Mouse (Mus musculus): ENCODE measurements at regions not wholly inside any gene's neighbourhood (a gene's known extent, or its start where the extent isn't known, plus 50 kb on each side); places are given as distances from the start of the nearest gene placed in this dataset.
"Not testable (repeated sequence)": the region's sequence is repeated elsewhere in the genome, so short reads cannot be mapped to it uniquely, and the experiment has no call there.

DNA sequence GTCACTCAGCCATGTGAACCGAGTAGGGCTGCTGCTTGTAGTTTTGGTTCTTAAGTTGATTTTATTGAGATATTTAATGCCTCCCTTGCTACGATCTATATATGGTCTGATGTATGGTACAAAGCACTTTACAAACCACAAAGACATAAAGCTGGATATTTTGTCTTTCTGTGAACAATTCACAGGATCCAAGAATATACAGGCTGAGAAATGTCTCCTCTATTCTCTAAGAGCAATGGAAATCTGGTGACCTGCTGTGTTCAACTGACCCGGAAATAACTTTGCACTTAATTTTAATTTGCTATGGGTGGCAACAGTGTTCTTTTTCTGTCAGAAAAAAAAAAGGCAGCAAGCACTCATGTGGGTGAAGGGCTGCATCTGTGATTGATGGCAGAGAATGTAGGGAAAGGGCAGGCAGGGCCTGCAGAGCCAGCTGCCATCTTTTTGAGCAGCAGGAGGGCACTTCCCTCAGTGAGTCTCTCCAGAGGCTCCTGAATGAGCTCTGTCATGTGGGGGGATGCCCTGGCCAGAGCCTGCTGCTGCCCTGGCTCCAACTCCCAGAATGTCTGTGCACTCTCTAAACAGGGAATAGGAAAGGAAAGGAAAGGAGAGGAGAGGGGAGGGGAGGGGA lies 192.2 kb upstream of the Myt1l start:
- ATAC-seq (ENCODE audit: low FRiP score, low read depth): no peak
- 48% methylated on average over 3 of the region's 3 CpGs for WGBS
- Histone ChIP-seq H3K4me3 (no peak overlapping the region), H3K36me3 (no peaks in the 10 kb centered on the region), H3K9ac (replicated peaks) (no peak overlapping the region), H3K27ac (replicated peaks) (peak overlapping the region; percentile 47; the same call in 1 of the 2 replicates), H3K27me3 (no peaks in the 10 kb centered on the region), H3K9me3 (no peaks in the 10 kb centered on the region), H3K4me2 (replicated peaks) (no peak overlapping the region), H3K4me1 (0 out of 2 replicates have a peak, but pooled peaks cover 2% of the 10 kb centered on the region)

DNA sequence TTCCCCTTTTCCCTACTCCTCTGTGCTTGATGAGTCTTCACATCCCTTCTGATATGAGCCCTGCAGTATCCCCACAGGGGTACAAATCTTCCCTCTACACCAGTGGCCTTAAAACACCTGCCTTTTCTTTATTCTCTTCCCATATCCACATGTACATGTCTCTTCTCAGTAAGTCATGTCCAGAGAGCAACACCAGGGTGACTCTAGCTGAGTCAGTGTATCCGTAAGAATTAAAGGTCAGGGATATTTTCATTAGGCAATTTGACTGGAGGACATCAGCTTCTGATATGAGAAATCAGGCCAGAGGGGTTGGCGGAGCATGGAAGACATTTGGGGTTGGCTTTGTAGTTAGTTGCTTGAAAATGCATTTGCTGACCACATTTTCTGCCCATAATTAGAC lies 190.8 kb upstream of the Myt1l start:
- no peaks in the 10 kb centered on the region for H3K9me3 ChIP-seq
- ATAC-seq (ENCODE audit: low FRiP score, low read depth): no peak

GRCm38 (mm10) chr12:29341388-29341995 lies 186.7 kb upstream of the Myt1l start:
- 62% methylated on average over 7 of the region's 7 CpGs for WGBS
- H3K9me3 ChIP-seq: no peaks in the 10 kb centered on the region
- H3K4me3 ChIP-seq: no peak overlapping the region
- no peak overlapping the region for H3K4me2 ChIP-seq (replicated peaks)
- H3K27ac ChIP-seq (replicated peaks): no peak overlapping the region
- peaks cover 11% of the 10 kb centered on the region for H3K4me1 ChIP-seq
- no peaks in the 10 kb centered on the region for H3K36me3 ChIP-seq
- H3K9ac ChIP-seq (replicated peaks): no peak overlapping the region
- H3K27me3 ChIP-seq: no peaks in the 10 kb centered on the region
- no peak for ATAC-seq (ENCODE audit: low FRiP score, low read depth)

More for the DNA sequence above, 190.8 kb upstream of the Myt1l start:
- WGBS: 91% methylated on average over 2 of the region's 2 CpGs
- Histone ChIP-seq H3K9ac (replicated peaks) (no peak overlapping the region), H3K4me1 (0 out of 2 replicates have a peak, but pooled peaks cover 2% of the 10 kb centered on the region), H3K4me3 (no peak overlapping the region), H3K27ac (replicated peaks) (no peak overlapping the region), H3K27me3 (no peaks in the 10 kb centered on the region), H3K4me2 (replicated peaks) (no peak overlapping the region), H3K36me3 (no peaks in the 10 kb centered on the region)

- Histone ChIP-seq H3K27ac (replicated peaks) (0 out of 2 replicates have a peak overlapping the region, but pooled peaks have one; percentile 8), H3K4me3 (no peak overlapping the region), H3K4me1 (peaks cover 11% of the 10 kb centered on the region), H3K4me2 (replicated peaks) (no peak overlapping the region), H3K9ac (replicated peaks) (no peak overlapping the region), H3K36me3 (no peaks in the 10 kb centered on the region), H3K9me3 (no peaks in the 10 kb centered on the region), H3K27me3 (no peaks in the 10 kb centered on the region)
- no peak for ATAC-seq (ENCODE audit: low FRiP score, low read depth)
- 74% methylated on average over 12 of the region's 12 CpGs for WGBS
These were observed 184.9 kb upstream of the Myt1l start for GRCm38 (mm10) chr12:29343147-29343852.

- ATAC-seq (ENCODE audit: low FRiP score, low read depth): no peak
- Histone ChIP-seq H3K9ac (replicated peaks) (no peak overlapping the region), H3K27ac (replicated peaks) (no peak overlapping the region), H3K27me3 (no peaks in the 10 kb centered on the region), H3K36me3 (no peaks in the 10 kb centered on the region), H3K9me3 (no peaks in the 10 kb centered on the region), H3K4me1 (peaks cover 5% of the 10 kb centered on the region), H3K4me2 (replicated peaks) (no peak overlapping the region), H3K4me3 (no peak overlapping the region)
- WGBS: 84% methylated on average over 2 of the region's 2 CpGs
These were observed 179.5 kb upstream of the Myt1l start for GRCm38 (mm10) chr12:29348698-29349097.

DNA sequence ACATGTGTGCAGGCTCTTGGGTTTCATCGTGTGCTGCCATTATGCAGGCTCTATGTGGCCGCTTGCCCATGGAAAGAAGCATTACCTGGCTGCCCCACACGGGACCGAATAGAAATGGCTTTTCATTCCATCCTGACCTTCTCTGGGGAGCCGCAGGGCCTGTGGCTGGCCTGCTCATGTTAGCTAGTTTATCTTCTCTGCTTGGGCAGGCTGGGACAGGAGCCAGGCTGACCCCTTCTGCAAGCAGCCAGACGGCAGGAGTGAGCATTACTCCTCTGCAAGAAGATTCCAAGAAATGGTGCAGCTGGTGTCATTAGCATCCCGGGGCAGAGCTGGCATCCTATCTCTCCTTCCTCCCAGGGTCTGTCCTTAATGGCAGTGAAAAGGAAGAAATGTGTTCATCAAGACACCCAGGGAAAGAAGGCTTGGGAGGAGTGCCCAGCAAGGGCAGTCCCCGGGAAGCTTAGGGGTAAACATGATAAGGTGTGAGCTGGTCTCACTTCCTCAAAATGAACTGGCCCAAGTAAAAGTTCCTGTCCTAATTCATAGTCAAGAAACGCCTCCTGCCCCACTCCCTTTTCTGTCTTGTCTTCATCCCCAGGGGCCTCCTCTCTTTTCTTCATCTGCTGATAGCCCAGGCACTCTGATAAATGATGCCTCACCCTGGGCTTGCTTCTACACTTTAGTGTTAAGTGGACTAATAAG lies 178.9 kb upstream of the Myt1l start:
- H3K9ac ChIP-seq (replicated peaks): no peak overlapping the region
- H3K4me2 ChIP-seq (replicated peaks): no peak overlapping the region
- H3K4me3 ChIP-seq: no peak overlapping the region
- H3K36me3 ChIP-seq: no peaks in the 10 kb centered on the region
- no peak overlapping the region for H3K27ac ChIP-seq (replicated peaks)
- ATAC-seq (ENCODE audit: low FRiP score, low read depth): no peak
- peaks cover 11% of the 10 kb centered on the region for H3K4me1 ChIP-seq
- H3K27me3 ChIP-seq: no peaks in the 10 kb centered on the region
- no peaks in the 10 kb centered on the region for H3K9me3 ChIP-seq
- WGBS: 81% methylated on average over 9 of the region's 9 CpGs

DNA sequence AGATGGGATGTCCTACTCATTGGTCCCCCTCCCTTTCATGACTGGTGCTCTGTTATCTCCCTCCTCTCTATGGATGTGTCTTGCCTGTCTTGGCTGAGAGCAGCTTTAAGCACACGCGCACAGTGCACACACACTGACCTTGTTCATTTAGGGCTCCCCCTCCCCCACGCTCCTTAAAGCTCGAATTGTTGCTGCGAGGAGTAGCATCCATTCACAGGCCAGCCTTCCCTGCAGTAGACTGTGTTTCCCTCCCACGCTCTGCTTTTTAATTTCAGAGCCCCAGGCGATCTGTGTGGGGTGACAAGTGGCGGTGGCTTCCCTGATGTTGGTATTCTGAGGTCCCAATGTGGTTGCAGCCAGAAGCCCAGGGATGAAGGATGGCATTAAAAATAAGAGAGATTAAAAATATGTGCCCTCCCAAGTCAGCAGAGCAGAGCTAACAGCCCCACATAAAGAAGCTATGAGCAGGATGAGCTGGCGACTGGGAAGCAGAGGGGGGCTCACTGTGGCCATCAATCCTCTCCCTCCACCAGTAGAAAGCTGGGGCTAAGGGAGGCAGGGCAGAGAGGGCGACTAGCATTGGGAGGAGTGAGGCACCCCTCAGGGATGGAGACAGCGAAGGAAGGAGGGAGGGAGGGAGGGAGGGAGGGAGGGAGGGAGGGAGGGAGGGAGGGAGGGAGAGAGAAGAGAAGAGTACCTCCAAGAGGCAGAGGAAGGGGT lies 174.2 kb upstream of the Myt1l start:
- Histone ChIP-seq H3K27ac (replicated peaks) (peak overlapping the region; percentile 67), H3K9ac (replicated peaks) (no peak overlapping the region), H3K4me2 (replicated peaks) (peak overlapping the region; percentile 13; the same call in 1 of the 2 replicates), H3K27me3 (no peaks in the 10 kb centered on the region), H3K4me1 (peaks cover 38% of the 10 kb centered on the region), H3K9me3 (no peaks in the 10 kb centered on the region), H3K4me3 (no peak overlapping the region), H3K36me3 (no peaks in the 10 kb centered on the region)
- 44% methylated on average over 9 of the region's 11 CpGs for WGBS
- ATAC-seq (ENCODE audit: low FRiP score, low read depth): peak; percentile 58

DNA sequence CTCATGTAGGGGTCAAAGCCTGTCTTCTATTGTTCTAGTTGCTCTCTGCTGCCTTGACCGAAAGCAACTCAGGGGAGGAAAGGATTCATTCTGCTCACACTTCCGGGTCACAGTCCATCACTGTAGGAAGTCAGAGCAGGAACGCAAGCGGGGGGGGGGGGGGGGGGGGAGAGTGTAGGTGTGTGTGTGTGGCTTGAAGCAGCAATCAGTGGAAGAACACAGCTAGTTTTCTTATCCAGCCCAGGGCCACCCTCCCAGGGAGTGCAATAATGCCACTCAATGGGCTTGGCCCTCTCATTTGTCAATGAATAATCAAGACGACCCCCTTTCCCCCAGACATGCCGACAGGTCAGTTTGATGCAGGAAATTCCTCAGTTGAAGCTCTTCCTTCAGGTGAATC lies 173.4 kb upstream of the Myt1l start:
- 32% methylated on average over 6 of the region's 6 CpGs for WGBS
- no peak overlapping the region for H3K4me3 ChIP-seq
- no peak overlapping the region for H3K9ac ChIP-seq (replicated peaks)
- H3K27me3 ChIP-seq: no peaks in the 10 kb centered on the region
- no peaks in the 10 kb centered on the region for H3K9me3 ChIP-seq
- no peak overlapping the region for H3K4me2 ChIP-seq (replicated peaks)
- no peak for ATAC-seq (ENCODE audit: low FRiP score, low read depth)
- H3K4me1 ChIP-seq: peaks cover 38% of the 10 kb centered on the region
- H3K36me3 ChIP-seq: no peaks in the 10 kb centered on the region
- H3K27ac ChIP-seq (replicated peaks): no peak overlapping the region

- no peaks in the 10 kb centered on the region for H3K9me3 ChIP-seq
- peak; percentile 89 for ATAC-seq (ENCODE audit: low FRiP score, low read depth)
- 0 out of 2 replicates have a peak, but pooled peaks cover 3% of the 10 kb centered on the region for H3K27me3 ChIP-seq
- H3K4me2 ChIP-seq (replicated peaks): peak overlapping the region; percentile 23
- peak overlapping the region; percentile 41 for H3K9ac ChIP-seq (replicated peaks)
- H3K27ac ChIP-seq (replicated peaks): peak overlapping the region; percentile 86
- peaks cover 38% of the 10 kb centered on the region for H3K4me1 ChIP-seq
- 10% methylated on average over 11 of the region's 11 CpGs for WGBS
- H3K4me3 ChIP-seq: no peak overlapping the region
- H3K36me3 ChIP-seq: no peaks in the 10 kb centered on the region
These were observed 171.3 kb upstream of the Myt1l start for GRCm38 (mm10) chr12:29356681-29357397.

GRCm38 (mm10) chr12:29361236-29361635 lies 166.9 kb upstream of the Myt1l start:
- no peak overlapping the region for H3K27ac ChIP-seq (replicated peaks)

GRCm38 (mm10) chr12:29367741-29368106 lies 160.5 kb upstream of the Myt1l start:
- not testable (repeated sequence) for ATAC-seq (ENCODE audit: low FRiP score, low read depth)

More at GRCm38 (mm10) chr12:29361236-29361635, 166.9 kb upstream of the Myt1l start:
- Histone ChIP-seq H3K9me3 (no peaks in the 10 kb centered on the region), H3K27me3 (0 out of 2 replicates have a peak, but pooled peaks cover 9% of the 10 kb centered on the region), H3K4me1 (peaks cover 19% of the 10 kb centered on the region), H3K4me2 (replicated peaks) (no peak overlapping the region), H3K36me3 (no peaks in the 10 kb centered on the region), H3K9ac (replicated peaks) (no peak overlapping the region), H3K4me3 (no peak overlapping the region)
- no peak for ATAC-seq (ENCODE audit: low FRiP score, low read depth)
- WGBS: 91% methylated on average over 6 of the region's 6 CpGs

More at GRCm38 (mm10) chr12:29367741-29368106, 160.5 kb upstream of the Myt1l start:
- Histone ChIP-seq H3K27me3 (peaks cover 11% of the 10 kb centered on the region; the same call in 1 of the 2 replicates), H3K27ac (replicated peaks) (peak overlapping the region; percentile 91), H3K4me1 (peaks cover 33% of the 10 kb centered on the region), H3K9ac (replicated peaks) (peak overlapping the region; percentile 46; the same call in 1 of the 2 replicates), H3K4me2 (replicated peaks) (peak overlapping the region; percentile 51), H3K4me3 (peak overlapping the region; percentile 25)
- 28% methylated on average over 3 of the region's 3 CpGs for WGBS
- not testable (repeated sequence) for H3K9me3 ChIP-seq, H3K36me3 ChIP-seq
